Mouse (Mus musculus) liver, embryonic 14.5 days (tissue): ENCODE data around the gene Taf10. TPM values are rescaled to one million over a fixed set of nuclear protein-coding genes. Genes with fewer than 3 reads are reported as not detected.

ENCODE experiments used
- ATAC-seq: fragments of 200-750 bp; cut with Nextera tagmentation; 2 replicates; pipeline ENCODE4 v1.8.0; 2017; ENCODE audit warnings: moderate number of reproducible peaks, mild to moderate bottlenecking, moderate library complexity; ENCODE audit not compliant: insufficient read depth
- DNase-seq, 3 experiments: peaks; one replicate each; pipeline ENCODE4 v3.0.0-alpha.2; 2012 to 2013; ENCODE audit warnings: low read depth in 3 of 3, low spot score in 3 of 3
- H3K27ac ChIP-seq: fragments of 300-500 bp; sonication (generic); 2 replicates; pipeline ENCODE4 v1.5.1; 2014; ENCODE audit warnings: moderate library complexity, mild to moderate bottlenecking, control low read depth, inconsistent platforms
- H3K27me3 ChIP-seq: fragments of 300-500 bp; sonication (generic); 2 replicates; pipeline ENCODE4 v1.6.1; 2014; ENCODE audit warnings: mild to moderate bottlenecking, low read length, moderate library complexity; ENCODE audit not compliant: control insufficient read depth, insufficient read depth
- H3K36me3 ChIP-seq: fragments of 300-500 bp; sonication (generic); replicated peaks from 2 replicates; pipeline ENCODE4 v1.6.1; 2014; ENCODE audit warnings: low read depth; ENCODE audit not compliant: control insufficient read depth, insufficient read depth
- H3K4me1 ChIP-seq, 2 experiments: fragments of 200-500 bp in 1 of 2; fragments of 300-500 bp in 1 of 2; sonication (generic) in 1 of 2; replicated peaks; 2 replicates each; pipeline ENCODE4 v1.6.1; 2012 to 2014; ENCODE audit warnings: antibody characterized with exemption in 1 of 2, inconsistent platforms in 1 of 2, low read length in 1 of 2; ENCODE audit not compliant: control insufficient read depth in 2 of 2, insufficient read depth in 2 of 2
- H3K4me2 ChIP-seq: fragments of 300-500 bp; sonication (generic); 2 replicates; pipeline ENCODE4 v1.6.1; 2014; ENCODE audit warnings: low read depth, mild to moderate bottlenecking, control low read depth, moderate library complexity
- H3K4me3 ChIP-seq, 2 experiments: fragments of 200-500 bp in 1 of 2; fragments of 300-500 bp in 1 of 2; sonication (generic) in 1 of 2; 2 replicates each; pipeline ENCODE4 v1.5.1; 2012 to 2014; ENCODE audit warnings: low read depth in 2 of 2, low read length in 2 of 2, mild to moderate bottlenecking in 2 of 2, control low read depth in 1 of 2, inconsistent platforms in 1 of 2, moderate library complexity in 1 of 2; ENCODE audit not compliant: insufficient read depth in 1 of 2
- H3K9ac ChIP-seq: fragments of 300-500 bp; sonication (generic); replicated peaks from 2 replicates; pipeline ENCODE4 v1.6.1; 2014; ENCODE audit warnings: mild to moderate bottlenecking, control low read depth, moderate library complexity
- H3K9me3 ChIP-seq: fragments of 300-500 bp; sonication (generic); 2 replicates; pipeline ENCODE4 v1.6.1; 2016; ENCODE audit warnings: low read length, mixed read lengths; ENCODE audit not compliant: control insufficient read depth
- CTCF ChIP-seq: IDR thresholded peaks from 2 replicates; pipeline ENCODE4 v1.5.1; 2016; ENCODE audit warnings: antibody characterized with exemption, low read depth, control low read depth
- EP300 ChIP-seq: IDR thresholded peaks from 2 replicates; pipeline ENCODE4 v1.6.1; 2016; ENCODE audit warnings: antibody characterized with exemption, low read depth
- WGBS: fragments of 180-500 bp; shearing (Covaris S2); extraction: QIAGEN DNeasy Blood & Tissue Kit; methylation state at CpG from one replicate; pipeline ENCODE4 v1.1.7; 2014; ENCODE audit not compliant: insufficient replicate concordance; 5-methylcytosine and 5-hydroxymethylcytosine counted together
- polyA plus RNA-seq, 2 experiments: library from polyadenylated mRNA; depleted of rRNA in 1 of 2; stranded (reverse) in 1 of 2; unstranded in 1 of 2; fragments of >200 nt; fragmentation: Nextera tagmentation in 1 of 2; extraction: Ambion mirVana in 1 of 2; gene quantifications; 2 replicates each; pipeline versions ENCODE4 v1.2.1 to v1.2.3; 2012 to 2014

Taf10 gene
- polyA plus RNA-seq, 2 experiments, result 163 to 197 TPM

- TF ChIP-seq CTCF, result no peak
- TF ChIP-seq EP300, result no peak
- H3K36me3 ChIP-seq, result no peaks in the 10 kb centered on the region
- DNase-seq (no peak), ATAC-seq (no peak)
- H3K4me3 ChIP-seq, result no peak overlapping the region
- H3K27ac ChIP-seq, result no peak overlapping the region
- H3K27me3 ChIP-seq, result no peaks in the 10 kb centered on the region
- H3K9me3 ChIP-seq, result no peaks in the 10 kb centered on the region
- H3K4me2 ChIP-seq, result no peak overlapping the region
- no peaks in the 10 kb centered on the region for H3K4me1 ChIP-seq
- no peak overlapping the region for H3K9ac ChIP-seq
- WGBS, result 45% methylated on average over 2 of the region's 2 CpGs
Measured at GRCm38 (mm10) chr7:105721916-105722315, 22.2 kb downstream of the Taf10 start.

GRCm38 (mm10) chr7:105715366-105715765 is 28.8 kb downstream of the Taf10 start:
- Histone ChIP-seq H3K4me3 (no peak overlapping the region), H3K9me3 (no peaks in the 10 kb centered on the region), H3K4me1 (no peaks in the 10 kb centered on the region), H3K27me3 (no peaks in the 10 kb centered on the region), H3K27ac (no peak overlapping the region), H3K9ac (no peak overlapping the region), H3K36me3 (no peaks in the 10 kb centered on the region), H3K4me2 (no peak overlapping the region)
- no peak for TF ChIP-seq EP300
- TF ChIP-seq CTCF, result peak; percentile 47
- 52% methylated on average over 3 of the region's 3 CpGs for WGBS
- DNase-seq, result no peak
- ATAC-seq, result no peak

GRCm38 (mm10) chr7:105708733-105709132 is 35.4 kb downstream of the Taf10 start:
- ATAC-seq (peak; percentile 78), DNase-seq (no peak)
- H3K4me1 ChIP-seq, result no peaks in the 10 kb centered on the region
- H3K9ac ChIP-seq, result no peak overlapping the region
- no peak overlapping the region for H3K4me2 ChIP-seq
- H3K4me3 ChIP-seq, result no peak overlapping the region
- 55% methylated on average over 5 of the region's 5 CpGs for WGBS
- no peaks in the 10 kb centered on the region for H3K36me3 ChIP-seq
- no peak overlapping the region for H3K27ac ChIP-seq
- no peaks in the 10 kb centered on the region for H3K27me3 ChIP-seq
- H3K9me3 ChIP-seq, result no peaks in the 10 kb centered on the region
- TF ChIP-seq CTCF (no peak), EP300 (peak; percentile 32; the same call in 1 of the 2 replicates)

- Histone ChIP-seq H3K27ac (no peak overlapping the region), H3K36me3 (no peaks in the 10 kb centered on the region), H3K4me2 (no peak overlapping the region), H3K9ac (no peak overlapping the region), H3K4me1 (no peaks in the 10 kb centered on the region), H3K9me3 (no peaks in the 10 kb centered on the region), H3K4me3 (no peak overlapping the region), H3K27me3 (no peaks in the 10 kb centered on the region)
- 60% methylated on average over 4 of the region's 4 CpGs for WGBS
- no peak for ATAC-seq
- no peak for DNase-seq
- no peak for TF ChIP-seq CTCF
- TF ChIP-seq EP300, result no peak
Measured at GRCm38 (mm10) chr7:105703816-105704215, 40.3 kb downstream of the Taf10 start.

GRCm38 (mm10) chr7:105703184-105703583 is 41.0 kb downstream of the Taf10 start:
- no peaks in the 10 kb centered on the region for H3K9me3 ChIP-seq
- no peaks in the 10 kb centered on the region for H3K27me3 ChIP-seq
- no peak overlapping the region for H3K9ac ChIP-seq
- no peak overlapping the region for H3K4me3 ChIP-seq
- no peak overlapping the region for H3K27ac ChIP-seq
- no peak for TF ChIP-seq EP300
- no peak for TF ChIP-seq CTCF
- ATAC-seq, result no peak
- no peaks in the 10 kb centered on the region for H3K4me1 ChIP-seq
- H3K4me2 ChIP-seq, result no peak overlapping the region
- no peak for DNase-seq
- 60% methylated on average over 16 of the region's 16 CpGs for WGBS
- H3K36me3 ChIP-seq, result no peaks in the 10 kb centered on the region

- Histone ChIP-seq H3K27ac (no peak overlapping the region), H3K9me3 (no peaks in the 10 kb centered on the region), H3K27me3 (no peaks in the 10 kb centered on the region), H3K4me3 (no peak overlapping the region), H3K9ac (no peak overlapping the region), H3K36me3 (no peaks in the 10 kb centered on the region), H3K4me2 (no peak overlapping the region), H3K4me1 (no peaks in the 10 kb centered on the region)
- TF ChIP-seq EP300, result no peak
- no peak for TF ChIP-seq CTCF
- WGBS, result 9% methylated on average over 1 of the region's 1 CpGs
- ATAC-seq, result no peak
- DNase-seq, result no peak
Measured at GRCm38 (mm10) chr7:105690875-105691274, 53.3 kb downstream of the Taf10 start.

Other genes starting within 250 kb of the Taf10 start
- 9.3 and 11.5 TPM in 2 replicates for gene Smpd1, start 190.0 kb downstream of the Taf10 start, polyA plus RNA-seq (2012; rRNA removed)
- 22.3 and 25.2 TPM in 2 replicates for gene Smpd1, start 190.0 kb downstream of the Taf10 start, polyA plus RNA-seq (2014; fragmentation: Nextera tagmentation; extraction: Ambion mirVana)
- gene Apbb1, start 162.7 kb downstream of the Taf10 start, polyA plus RNA-seq (2012; rRNA removed), result 2.1 and 3.0 TPM in 2 replicates
- gene Apbb1, start 162.7 kb downstream of the Taf10 start, polyA plus RNA-seq (2014; fragmentation: Nextera tagmentation; extraction: Ambion mirVana), result 1.6 and 2.3 TPM in 2 replicates
- 203 and 207 TPM in 2 replicates for gene Hpx, start 144.2 kb downstream of the Taf10 start, polyA plus RNA-seq (2012; rRNA removed)
- 276 and 285 TPM in 2 replicates for gene Hpx, start 144.2 kb downstream of the Taf10 start, polyA plus RNA-seq (2014; fragmentation: Nextera tagmentation; extraction: Ambion mirVana)
- 3.8 and 4.3 TPM in 2 replicates for gene Trim3, start 110.8 kb downstream of the Taf10 start, polyA plus RNA-seq (2012; rRNA removed)
- gene Trim3, start 110.8 kb downstream of the Taf10 start, polyA plus RNA-seq (2014; fragmentation: Nextera tagmentation; extraction: Ambion mirVana), result 1.9 and 2.2 TPM in 2 replicates
- gene Timm10b, start 104.3 kb downstream of the Taf10 start, polyA plus RNA-seq (2012; rRNA removed), result 47.6 and 58.7 TPM in 2 replicates
- gene Timm10b, start 104.3 kb downstream of the Taf10 start, polyA plus RNA-seq (2014; fragmentation: Nextera tagmentation; extraction: Ambion mirVana), result 120 and 122 TPM in 2 replicates
- 11.2 and 15.4 TPM in 2 replicates for gene Arfip2, start 103.9 kb downstream of the Taf10 start, polyA plus RNA-seq (2012; rRNA removed)
- 12.3 and 14.6 TPM in 2 replicates for gene Arfip2, start 103.9 kb downstream of the Taf10 start, polyA plus RNA-seq (2014; fragmentation: Nextera tagmentation; extraction: Ambion mirVana)
- gene Gm45799, start 103.8 kb downstream of the Taf10 start, polyA plus RNA-seq (2012; rRNA removed), result 42.2 and 69.5 TPM in 2 replicates
- 24.6 and 26.1 TPM in 2 replicates for gene Gm45799, start 103.8 kb downstream of the Taf10 start, polyA plus RNA-seq (2014; fragmentation: Nextera tagmentation; extraction: Ambion mirVana)
- gene Dnhd1, start 93.5 kb downstream of the Taf10 start, polyA plus RNA-seq (2012; rRNA removed), result 0.57 and 0.70 TPM in 2 replicates
- 0.11 and 0.14 TPM in 2 replicates for gene Dnhd1, start 93.5 kb downstream of the Taf10 start, polyA plus RNA-seq (2014; fragmentation: Nextera tagmentation; extraction: Ambion mirVana)
- 56.7 and 71.1 TPM in 2 replicates for gene Ilk, start 7.8 kb downstream of the Taf10 start, polyA plus RNA-seq (2012; rRNA removed)
- gene Ilk, start 7.8 kb downstream of the Taf10 start, polyA plus RNA-seq (2014; fragmentation: Nextera tagmentation; extraction: Ambion mirVana), result 110 and 118 TPM in 2 replicates
- gene Rrp8, start 7.0 kb downstream of the Taf10 start, polyA plus RNA-seq (2012; rRNA removed), result 6.5 and 7.0 TPM in 2 replicates
- 9.2 and 13.6 TPM in 2 replicates for gene Rrp8, start 7.0 kb downstream of the Taf10 start, polyA plus RNA-seq (2014; fragmentation: Nextera tagmentation; extraction: Ambion mirVana)
- gene Tpp1, start 7.9 kb upstream of the Taf10 start, polyA plus RNA-seq (2012; rRNA removed), result 34.1 and 41.9 TPM in 2 replicates
- gene Tpp1, start 7.9 kb upstream of the Taf10 start, polyA plus RNA-seq (2014; fragmentation: Nextera tagmentation; extraction: Ambion mirVana), result 55.2 and 60.7 TPM in 2 replicates
- gene Dchs1, start 43.3 kb upstream of the Taf10 start, polyA plus RNA-seq (2012; rRNA removed), result 0.57 and 0.71 TPM in 2 replicates
- 0.48 and 0.62 TPM in 2 replicates for gene Dchs1, start 43.3 kb upstream of the Taf10 start, polyA plus RNA-seq (2014; fragmentation: Nextera tagmentation; extraction: Ambion mirVana)
- 36.4 and 136 TPM in 2 replicates for gene Mrpl17, start 66.7 kb upstream of the Taf10 start, polyA plus RNA-seq (2012; rRNA removed)
- gene Mrpl17, start 66.7 kb upstream of the Taf10 start, polyA plus RNA-seq (2014; fragmentation: Nextera tagmentation; extraction: Ambion mirVana), result 216 and 222 TPM in 2 replicates
- gene Gm4070, start 209.6 kb upstream of the Taf10 start, polyA plus RNA-seq (2012; rRNA removed), result 0.42 and 0.45 TPM in 2 replicates
- 0.79 and 0.92 TPM in 2 replicates for gene Gm4070, start 209.6 kb upstream of the Taf10 start, polyA plus RNA-seq (2014; fragmentation: Nextera tagmentation; extraction: Ambion mirVana)